32 mouse cellular contexts compared by ENCODE assay signal in genomic region chr16:88707496-88708012, GRCm38 (mm10). TPM values are rescaled to one million over a fixed set of nuclear protein-coding genes. Genes with fewer than 3 reads are reported as not detected.
DNase-seq lines count a peak whose midpoint lies in the region; ATAC-seq lines count a peak whose summit lies in the region.
"Had no signal": no experiment of that assay in that cellular context is flagged by ENCODE, and none has a peak within 500 bp of the region (broad histone marks: within the 10 kb centered on the region; RNA-seq: fewer than 3 reads in every experiment).

TSS of gene 2310061N02Rik (minus strand) at chr16:88707962.

- intact Hi-C loops in gastrocnemius, postnatal 36 days (cut with DNase I) = no loop called here

- ATAC-seq in granulocyte monocyte progenitor cell, adult 5-6 weeks (replicated peaks; ENCODE audit: poor library complexity, severe bottlenecking) = peak; percentile 42
- ATAC-seq: forebrain, embryonic 16.5 days; intestine, postnatal 0 days; lung, postnatal 0 days; Patski had no signal

- peak; percentile 30 for DNase-seq in gastrocnemius, postnatal 10 days
- DNase-seq in gastrocnemius, postnatal 36 days = no peak
- DNase-seq in cerebellum, adult 9-10 months = peak; percentile 14
- DNase-seq in cerebellum, postnatal 10 days = peak; percentile 83 to 90
- no peak for DNase-seq in adrenal gland, adult 2 months
- DNase-seq in kidney, postnatal 14 days = no peak
- DNase-seq: B cell, adult 2 months; heart, adult 11 months; kidney, postnatal 4 days; layer of hippocampus, adult 9-11 months; right cerebral cortex, postnatal 14 days had no signal

RNA-seq across cellular contexts. Expression of gene 2310061N02Rik, which starts in this region (rescaled TPM):
- not detected for total RNA-seq in gastrocnemius, postnatal 10 days (2021)
- total RNA-seq in gastrocnemius, postnatal 36 days (2021) = not detected
- total RNA-seq in granulocyte monocyte progenitor cell, adult 5-6 weeks (2014; fragmentation: Nextera tagmentation) = not detected in 2 replicates
- total RNA-seq in granulocyte monocyte progenitor cell, adult 5-6 weeks (2017) = not detected in 2 replicates
- total RNA-seq in adrenal gland, adult 2 months (2021) = not detected
- not detected in 2 replicates for polyA plus RNA-seq in adrenal gland, adult 2 months (2012; rRNA removed)
- total RNA-seq: adrenal gland, adult 18-20 months; adrenal gland, postnatal 4 days; CH12.LX; common myeloid progenitor, adult 5-6 weeks; G1E; hematopoietic stem cell, adult 5-6 weeks; left cerebral cortex, adult 2 months; liver, adult 2 months had no signal
- polyA plus RNA-seq: embryonic facial prominence, embryonic 15.5 days; forebrain, embryonic 16.5 days; G1E; heart, embryonic 11.5 days; heart, postnatal 0 days; intestine, postnatal 0 days; kidney, embryonic 15.5 days; limb, embryonic 11.5 days; liver, adult 2 months; liver, embryonic 16.5 days; lung, postnatal 0 days; midbrain, embryonic 12.5 days; neural tube, embryonic 11.5 days; Patski had no signal

Comparison
In these comparisons a context has a peak if more than half of its experiments do, and no peak if none do; other contexts are left out.
1. Peak in DNase-seq in gastrocnemius, postnatal 10 days; RNA of the gene not detected or under 1 TPM.
2. Peak in ATAC-seq in granulocyte monocyte progenitor cell, adult 5-6 weeks; RNA of the gene not detected or under 1 TPM.
3. DNase-seq: peak in cerebellum, adult 9-10 months (single experiment) and cerebellum, postnatal 10 days (2 of 2); none in gastrocnemius, postnatal 36 days (0 of 2), adrenal gland, adult 2 months (single experiment) and kidney, postnatal 14 days (single experiment).